Mouse (Mus musculus) lung, postnatal 0 days (tissue): ENCODE measurements around the gene Pabpc1l.

Source experiments
- CTCF ChIP-seq: IDR thresholded peaks from 2 replicates; pipeline ENCODE4 v1.5.1; 2016; ENCODE audit warnings: antibody characterized with exemption, mild to moderate bottlenecking
- EP300 ChIP-seq: IDR thresholded peaks from 2 replicates; pipeline ENCODE4 v1.6.1; 2016; ENCODE audit warnings: antibody characterized with exemption, mild to moderate bottlenecking, control low read depth

DNA sequence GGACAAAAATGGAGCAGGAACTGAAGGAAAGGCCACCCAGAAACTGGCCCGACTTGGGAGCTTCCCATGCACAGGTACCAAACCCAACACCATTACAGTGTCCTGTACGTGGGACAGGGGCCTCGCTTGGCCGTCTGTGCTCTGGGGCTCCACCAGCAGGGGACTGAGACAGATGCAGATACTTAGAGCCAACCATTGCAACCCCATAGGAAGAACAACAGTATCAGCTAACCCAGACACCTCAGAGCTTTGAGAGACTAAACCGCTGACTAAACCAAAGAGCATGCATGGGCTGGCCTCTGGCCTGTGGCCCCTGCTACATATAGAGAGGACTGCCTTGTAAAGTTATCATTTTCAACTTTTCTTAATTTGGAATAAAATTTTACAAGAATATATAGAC lies 20.7 kb upstream of the Pabpc1l start:
- TF ChIP-seq EP300 (no peak), CTCF (0 out of 2 replicates have a peak, but pooled peaks have one; percentile 12)
